Mouse (Mus musculus): ENCODE measurements around the gene Whamm.
A peak's percentile ranks its signal among the peaks of the same experiment; 100 is the strongest.

The Whamm gene

DNA sequence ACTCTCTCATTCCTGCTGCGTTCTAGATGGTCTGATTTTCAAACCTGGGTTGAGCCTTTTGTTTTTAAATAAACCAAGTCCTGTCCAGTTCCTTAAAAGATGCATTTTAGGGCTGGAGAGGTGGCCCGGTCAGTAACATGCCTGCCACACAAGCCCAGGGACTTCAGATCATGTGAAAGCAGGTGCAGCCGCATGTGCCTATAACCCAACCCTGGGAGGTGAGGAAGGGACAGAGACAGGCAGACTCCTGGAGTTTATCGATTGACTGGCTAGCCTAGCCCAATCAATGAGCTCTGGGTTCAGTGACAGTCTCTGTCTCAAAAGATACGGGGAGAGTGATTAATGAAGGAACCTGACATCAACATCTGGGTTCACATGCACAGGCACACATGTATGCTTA, 9.9 kb upstream of the Whamm start:
- DNase-seq (ENCODE audit: inconsistent age in 2 of 2, low spot score in 1 of 2), result no peak

DNA sequence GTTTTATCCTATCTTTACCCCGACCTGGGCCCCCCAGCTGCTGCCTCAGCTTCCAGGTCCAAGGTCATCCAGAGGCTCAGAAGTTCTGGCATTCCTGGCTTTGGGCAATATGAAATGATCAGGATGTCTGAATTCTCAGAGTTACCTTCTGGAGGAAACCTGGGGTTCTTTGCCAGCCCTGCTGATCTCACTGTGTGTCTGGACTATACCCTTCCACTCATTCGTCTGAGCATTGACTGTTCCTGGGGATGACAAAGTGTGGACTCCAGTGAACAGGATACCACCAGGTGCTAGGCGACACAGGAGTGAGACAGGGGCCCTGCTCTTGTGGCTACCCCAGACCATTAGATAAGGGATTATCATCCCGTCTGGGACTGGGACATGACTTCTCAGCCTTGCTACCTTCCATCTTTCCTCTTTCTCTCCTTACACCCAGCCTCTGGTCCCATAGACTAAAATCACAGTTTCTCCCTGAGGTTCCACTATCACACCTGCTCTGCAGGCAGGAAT, 7.5 kb upstream of the Whamm start:
- no peak for DNase-seq (ENCODE audit: inconsistent age in 2 of 2, low spot score in 1 of 2)

DNA sequence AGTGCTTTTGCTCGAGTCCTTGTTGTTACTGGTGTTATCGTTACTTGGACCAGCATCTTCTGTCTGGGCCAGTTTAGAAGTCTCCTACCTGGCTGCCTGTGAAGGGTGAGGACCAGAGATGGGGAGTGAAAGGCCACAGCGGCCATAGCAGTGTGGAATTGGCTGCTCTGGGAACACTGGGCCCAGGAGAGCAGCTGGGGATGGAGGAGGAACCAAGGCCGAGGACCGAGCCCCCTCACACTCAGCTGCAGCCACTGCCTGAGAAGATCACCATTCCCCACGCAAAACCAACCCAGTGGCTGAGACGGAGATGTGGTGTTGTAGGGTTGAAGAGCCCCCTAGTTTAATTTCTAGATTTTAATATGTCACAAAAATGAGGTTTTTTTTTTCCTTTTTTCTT, 6.3 kb upstream of the Whamm start:
- no peak for DNase-seq (ENCODE audit: inconsistent age in 2 of 2, low spot score in 1 of 2)

DNA sequence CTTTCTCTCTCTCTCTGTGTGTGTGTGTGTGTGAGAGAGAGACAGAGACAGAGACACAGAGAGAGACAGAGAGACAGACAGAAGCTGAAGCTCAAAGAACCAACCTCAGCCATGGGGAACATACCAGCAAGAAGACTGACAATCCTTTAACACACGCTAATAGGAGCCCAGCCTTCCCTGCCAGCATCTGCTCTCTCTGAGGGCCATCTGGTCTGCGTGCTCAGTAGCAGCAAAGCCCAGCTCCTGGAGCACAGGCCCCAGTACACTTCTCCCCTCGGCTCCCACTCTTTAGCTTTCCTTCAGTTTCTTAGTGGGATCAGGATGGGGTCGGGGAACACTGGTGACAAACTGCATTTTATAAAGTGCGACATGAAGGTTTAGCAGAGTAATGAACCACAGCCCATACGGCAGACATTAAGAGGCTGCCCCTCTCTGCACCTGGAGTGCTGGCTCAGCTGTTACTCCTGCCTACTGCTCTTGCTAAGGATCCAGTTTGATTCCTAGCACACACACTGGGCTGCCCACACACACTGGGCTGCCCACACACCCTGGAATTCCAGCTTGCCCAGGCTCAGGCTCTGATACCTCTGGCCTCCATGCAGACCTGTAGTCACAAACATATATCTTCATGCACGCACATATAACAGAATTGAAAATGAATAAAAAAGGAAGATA, 5.5 kb upstream of the Whamm start:
- DNase-seq (ENCODE audit: inconsistent age in 2 of 2, low spot score in 1 of 2), result no peak

DNA sequence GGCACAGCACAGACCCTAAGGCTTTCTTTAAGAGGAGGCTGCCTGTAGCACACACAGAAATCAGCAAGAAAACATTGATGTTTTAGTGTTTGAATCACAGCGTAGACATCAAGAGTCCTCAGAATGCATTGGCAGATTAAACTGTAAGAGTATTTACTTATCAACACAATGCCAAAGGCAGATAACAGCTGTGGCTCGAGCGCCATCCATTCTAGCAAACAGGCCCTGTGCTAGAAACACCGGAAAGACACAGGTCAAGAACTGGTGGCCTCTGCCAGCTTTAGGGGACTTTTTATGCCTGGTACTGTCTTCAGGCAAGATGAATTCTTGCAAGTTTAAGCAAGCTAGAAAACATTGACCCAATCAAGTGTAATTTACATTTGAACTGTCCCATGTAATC, 4.7 kb upstream of the Whamm start:
- DNase-seq (ENCODE audit: inconsistent age in 2 of 2, low spot score in 1 of 2), result no peak

DNA sequence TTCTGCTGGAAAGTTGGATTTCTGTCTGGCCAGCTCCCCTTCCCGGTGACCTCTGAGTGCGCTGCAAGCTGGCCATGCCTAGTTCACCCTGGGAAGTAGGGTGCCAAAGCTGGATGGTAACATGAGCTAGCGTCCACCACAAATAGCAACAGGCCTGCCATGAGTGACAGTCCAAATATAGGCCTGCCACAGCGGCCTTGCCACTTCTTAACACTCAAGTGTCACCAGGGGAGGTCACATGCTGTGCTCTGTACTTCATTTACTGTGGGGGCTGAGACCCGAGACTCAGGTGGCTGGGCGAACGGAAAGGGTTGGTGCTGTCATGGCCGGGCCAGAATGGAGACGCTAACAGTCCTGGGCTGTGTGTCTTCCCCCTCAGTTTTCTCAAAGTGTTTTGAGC, 4.2 kb upstream of the Whamm start, which contains the start of gene Fsd2:
Gene Fsd2, minus strand, starts transcription at position 53 of the 400 bp plus-strand sequence.
- DNase-seq (ENCODE audit: inconsistent age in 2 of 2, low spot score in 1 of 2), result no peak

DNA sequence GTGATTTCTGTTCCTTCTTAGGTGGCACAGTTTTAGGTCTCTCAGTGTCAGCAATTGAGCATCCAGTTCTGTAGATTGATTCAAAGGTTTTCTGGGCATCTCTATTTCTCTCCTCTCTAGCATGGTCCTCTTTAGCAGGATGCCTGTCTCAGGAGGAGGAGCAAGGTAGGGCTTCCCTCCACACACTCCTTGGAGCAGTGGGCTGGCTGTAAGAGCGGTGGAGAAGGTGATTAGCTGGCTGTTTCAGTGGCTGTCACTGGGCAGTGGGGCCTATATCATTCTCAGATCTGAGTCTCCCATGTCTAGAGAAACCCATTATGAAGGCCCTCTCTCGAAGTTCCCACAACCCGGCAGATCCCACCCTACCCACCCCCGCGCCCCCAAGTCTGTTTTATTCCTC, 3.7 kb upstream of the Whamm start:
- DNase-seq (ENCODE audit: inconsistent age in 2 of 2, low spot score in 1 of 2), result no peak

DNA sequence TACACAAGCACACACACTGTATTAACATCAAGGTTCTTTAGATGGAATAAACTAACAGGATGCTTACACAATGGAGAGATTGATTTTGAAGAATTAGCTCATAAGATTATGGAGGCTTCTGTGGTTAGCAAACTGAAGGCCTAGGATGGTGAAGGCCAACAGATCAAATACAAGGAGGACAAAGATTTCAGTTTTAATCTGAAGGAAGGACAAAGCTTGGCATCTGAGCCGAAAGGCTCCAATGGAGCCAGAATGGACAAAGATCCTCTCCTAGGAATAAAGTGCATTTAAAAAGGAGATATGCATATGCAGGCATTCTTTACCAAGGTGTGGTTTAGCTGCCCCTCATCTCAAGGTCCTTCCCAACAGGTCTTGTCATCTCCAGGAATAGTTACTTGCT, 1.2 kb upstream of the Whamm start:
- DNase-seq (ENCODE audit: inconsistent age in 2 of 2, low spot score in 1 of 2), result no peak

DNA sequence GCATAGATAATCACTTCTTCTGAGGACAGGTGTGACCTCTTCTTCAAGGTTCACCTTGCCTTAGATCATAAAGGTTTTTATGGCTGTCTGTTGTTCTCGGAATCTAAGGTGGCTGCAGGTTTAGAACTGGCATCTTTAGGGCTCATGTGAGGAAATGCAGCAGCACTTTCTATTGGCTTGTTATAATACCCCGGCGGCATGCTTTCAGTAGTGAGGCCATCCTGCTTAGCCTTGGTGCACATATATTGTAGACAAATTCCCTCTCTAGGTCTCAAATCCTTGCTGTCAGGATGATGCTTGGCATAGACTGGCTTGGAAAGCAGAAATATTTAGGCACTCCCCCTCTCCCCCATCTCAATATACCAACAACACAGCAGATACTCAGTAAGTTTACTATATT, 795 bp upstream of the Whamm start:
- no peak for DNase-seq (ENCODE audit: inconsistent age in 2 of 2, low spot score in 1 of 2)

DNA sequence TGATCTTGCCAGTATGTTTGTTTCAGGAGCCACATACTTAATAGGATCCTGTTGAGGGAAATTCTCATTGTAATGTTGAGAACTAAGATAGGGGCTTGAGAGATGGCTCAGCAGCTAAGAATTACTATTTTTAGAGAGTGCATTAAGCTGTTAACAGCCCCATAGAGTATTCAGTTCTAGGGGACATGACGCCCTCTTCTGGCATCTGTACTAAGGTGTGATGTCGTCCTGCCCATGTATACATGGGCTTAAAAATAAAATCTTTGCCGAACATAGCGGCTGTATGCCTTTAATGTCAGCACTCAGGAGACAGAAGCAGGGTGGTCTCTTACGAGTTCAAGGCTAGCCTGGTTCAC, 336 bp upstream of the Whamm start:
- no peak for DNase-seq (ENCODE audit: inconsistent age in 2 of 2, low spot score in 1 of 2)

DNA sequence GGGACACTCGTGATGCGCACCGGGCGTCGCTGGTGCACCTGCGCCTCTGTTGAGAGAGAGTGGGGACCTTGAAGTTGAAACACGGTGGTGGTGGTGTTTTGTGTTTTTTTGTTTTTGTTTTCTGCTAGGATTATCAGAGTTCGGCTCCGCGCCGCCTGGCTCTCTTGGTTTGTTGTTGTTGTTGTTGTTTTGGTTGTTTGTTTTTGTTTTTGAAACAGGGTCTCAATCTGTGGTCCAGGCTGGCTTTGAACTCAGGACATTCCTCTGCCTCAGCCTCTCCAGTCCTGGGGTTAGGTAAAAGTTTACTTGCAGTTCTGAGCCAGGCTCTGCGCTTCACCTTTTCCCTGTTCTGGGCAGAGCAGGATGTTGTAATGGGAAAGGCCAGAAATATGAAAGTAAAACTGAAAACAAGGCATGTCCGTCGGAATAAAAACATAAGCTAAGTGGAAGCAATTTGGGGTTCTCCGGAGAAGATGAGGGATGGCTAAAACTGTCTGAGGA, 925 bp downstream of the Whamm start:
- peak in 1 of 2 experiments; percentile 77 for DNase-seq (ENCODE audit: inconsistent age in 2 of 2, low spot score in 1 of 2)

DNA sequence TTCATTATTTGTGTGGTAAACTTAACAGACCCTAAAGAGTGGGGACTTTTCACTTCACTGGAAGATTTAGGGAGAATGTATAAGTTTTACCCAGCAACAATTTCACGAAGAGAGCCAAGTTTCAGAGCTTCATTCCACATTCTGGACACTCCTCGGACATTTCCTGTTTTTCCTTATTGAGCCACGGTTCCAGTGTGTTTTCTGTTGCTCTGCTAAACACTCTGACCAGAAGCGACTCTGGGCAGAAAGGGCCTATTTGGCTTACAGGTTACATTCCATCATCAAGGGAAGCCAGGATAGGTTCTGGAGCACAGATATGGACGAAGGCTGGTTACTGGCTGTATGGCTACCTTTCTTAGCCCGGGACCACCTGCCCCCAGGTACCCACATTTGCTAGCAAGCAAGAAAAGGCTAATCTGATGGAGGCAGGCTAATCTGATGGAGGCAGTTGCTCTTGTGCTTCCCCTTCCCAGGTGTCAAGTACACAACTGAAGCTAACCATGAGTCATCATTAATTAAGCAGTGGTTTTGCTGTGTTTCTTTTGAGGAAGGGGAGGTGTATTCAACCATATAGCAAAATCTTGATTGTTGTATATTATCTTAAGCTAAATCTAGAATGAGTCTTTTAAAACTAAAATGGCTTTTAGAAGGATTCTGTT, 1.7 kb downstream of the Whamm start:
- no peak for DNase-seq (ENCODE audit: inconsistent age in 2 of 2, low spot score in 1 of 2)

DNA sequence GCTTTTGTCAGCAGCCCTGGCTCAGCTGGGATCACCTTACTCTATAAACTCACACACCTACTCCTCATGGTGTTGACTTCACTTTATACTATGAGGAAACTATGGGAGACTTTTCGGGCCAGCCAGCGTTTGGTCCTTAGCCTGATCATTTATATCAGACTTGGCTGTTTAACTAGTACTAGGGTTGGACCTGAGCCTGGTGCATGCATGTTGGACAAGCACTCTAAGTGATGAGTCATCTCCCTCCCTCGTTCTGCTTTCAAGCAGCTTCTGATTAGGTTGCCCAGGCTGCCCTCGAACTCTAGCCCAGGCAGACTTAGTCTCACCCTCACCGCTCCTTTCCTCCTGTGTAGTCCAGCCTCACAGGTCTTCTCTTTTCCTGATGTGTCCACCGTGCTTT, 2.3 kb downstream of the Whamm start:
- DNase-seq (ENCODE audit: inconsistent age in 2 of 2, low spot score in 1 of 2), result peak; percentile 57 to 83

DNA sequence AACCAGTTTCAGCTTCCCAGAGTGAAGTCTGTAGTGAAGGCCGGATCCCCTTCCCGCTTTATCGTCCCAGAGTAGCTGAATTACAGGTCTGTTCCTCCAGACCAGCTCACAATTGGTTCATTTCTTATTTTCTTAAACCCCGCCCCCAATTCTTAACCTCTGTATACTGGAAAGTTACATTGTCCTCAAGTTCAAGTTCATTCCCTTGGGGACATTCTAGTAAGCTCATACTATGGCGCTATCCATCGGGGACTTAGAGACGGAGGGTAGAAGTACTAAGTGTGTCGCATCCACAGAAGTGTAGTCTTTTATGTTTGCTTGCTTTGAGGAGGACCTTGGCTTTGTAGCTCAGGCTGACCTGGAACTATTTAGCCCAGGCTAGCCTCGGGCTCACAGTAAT, 2.8 kb downstream of the Whamm start:
- no peak for DNase-seq (ENCODE audit: inconsistent age in 2 of 2, low spot score in 1 of 2)

DNA sequence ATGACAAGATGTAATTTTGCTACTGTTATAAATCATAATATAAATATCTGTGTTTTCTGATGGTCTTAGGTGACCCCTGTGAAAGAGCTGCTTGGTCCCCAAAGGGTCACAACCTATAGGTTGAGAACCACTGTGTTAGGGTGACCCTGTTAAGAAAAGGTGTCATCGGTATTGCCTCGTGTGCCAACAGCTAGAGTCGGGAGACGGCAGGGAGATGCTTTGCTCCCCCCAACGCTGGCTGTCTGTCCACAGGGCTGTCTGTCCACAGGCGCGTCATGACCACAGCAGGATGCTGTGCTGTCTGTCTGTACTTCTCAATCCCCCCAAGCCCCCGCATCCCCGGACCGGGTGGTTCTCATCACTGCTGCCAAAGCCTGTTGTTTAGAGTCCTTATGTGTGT, 4.5 kb downstream of the Whamm start:
- no peak for DNase-seq (ENCODE audit: inconsistent age in 2 of 2, low spot score in 1 of 2)

DNA sequence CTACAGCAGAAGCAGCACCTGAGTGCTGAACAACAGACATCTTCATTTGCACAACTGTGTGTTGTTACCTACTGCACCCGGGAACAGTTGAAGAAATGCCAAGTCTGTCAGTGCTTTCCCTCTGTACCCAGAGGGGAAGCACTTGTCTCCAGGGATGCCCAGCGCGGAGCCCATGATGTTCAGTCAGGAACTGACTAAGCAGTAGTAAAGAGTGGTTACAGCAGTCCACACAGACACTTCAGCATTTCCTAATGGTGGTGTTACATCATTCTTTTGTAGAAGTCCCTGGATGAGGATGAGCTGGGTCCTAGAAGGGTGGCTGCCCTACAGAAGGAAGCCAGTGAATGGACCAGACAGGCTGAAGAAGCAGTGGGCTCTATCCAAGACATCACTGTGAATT, 6.8 kb downstream of the Whamm start:
- DNase-seq (ENCODE audit: inconsistent age in 2 of 2, low spot score in 1 of 2), result no peak

DNA sequence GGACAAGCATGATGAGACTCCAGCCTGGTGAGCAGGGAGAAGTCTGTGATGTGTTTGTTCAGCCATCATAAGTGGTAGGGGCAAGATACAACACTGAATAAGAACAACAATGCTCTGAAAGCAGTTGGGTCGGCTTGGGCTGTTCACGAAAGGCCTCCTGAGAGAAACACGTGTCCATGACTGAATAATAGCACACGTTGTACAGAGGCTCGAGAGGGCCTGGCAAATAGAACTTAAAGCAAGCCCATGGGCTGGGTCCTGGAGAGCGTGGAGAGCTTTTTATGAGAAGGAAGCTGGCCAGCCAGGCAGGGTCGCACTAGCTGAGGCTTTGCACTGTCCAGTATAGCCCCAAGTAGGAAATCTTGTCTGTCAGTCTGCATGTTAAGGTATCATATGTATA, 7.3 kb downstream of the Whamm start:
- DNase-seq (ENCODE audit: inconsistent age in 2 of 2, low spot score in 1 of 2), result no peak

DNA sequence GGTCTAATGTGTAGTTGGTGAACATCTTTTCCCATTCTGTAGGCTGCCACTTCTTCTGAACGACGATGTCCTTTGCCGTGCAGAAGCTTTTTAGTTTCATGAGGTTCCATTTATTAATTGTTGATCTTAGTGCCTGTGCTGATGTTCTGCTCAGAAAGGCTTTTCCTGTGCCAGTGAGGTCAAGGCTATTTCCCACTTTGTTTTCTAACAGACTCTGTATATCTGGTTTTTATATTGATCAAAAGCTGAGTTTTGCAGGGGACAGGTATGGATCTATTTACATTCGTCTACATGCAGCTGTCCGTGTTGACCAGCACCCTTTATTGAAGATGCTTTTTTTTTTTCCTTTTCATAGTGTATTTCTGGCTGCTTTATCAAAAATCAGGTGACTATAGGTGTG, 8.2 kb downstream of the Whamm start:
- DNase-seq (ENCODE audit: inconsistent age in 2 of 2, low spot score in 1 of 2), result no peak

DNA sequence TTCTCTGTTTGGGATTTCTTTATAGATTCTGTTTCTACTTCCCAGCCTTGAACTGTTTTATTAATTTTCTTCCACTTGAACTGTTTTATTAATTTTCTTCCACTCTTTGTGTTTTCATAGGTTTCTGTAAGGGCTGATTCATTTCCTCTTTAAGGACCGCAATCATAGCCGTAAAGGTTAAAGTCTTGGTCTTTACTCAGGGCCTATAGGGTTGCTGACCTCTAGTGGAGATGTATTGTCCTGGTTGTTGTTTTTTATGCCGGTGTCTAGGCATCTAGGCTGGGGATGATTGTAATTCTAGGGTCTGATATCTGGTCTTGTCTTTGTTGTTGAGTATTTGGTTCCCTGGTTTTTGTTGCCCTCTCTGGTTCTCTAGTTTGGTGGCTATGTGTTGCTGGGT, 12.4 kb downstream of the Whamm start:
- DNase-seq (ENCODE audit: inconsistent age in 2 of 2, low spot score in 1 of 2), result no peak

DNA sequence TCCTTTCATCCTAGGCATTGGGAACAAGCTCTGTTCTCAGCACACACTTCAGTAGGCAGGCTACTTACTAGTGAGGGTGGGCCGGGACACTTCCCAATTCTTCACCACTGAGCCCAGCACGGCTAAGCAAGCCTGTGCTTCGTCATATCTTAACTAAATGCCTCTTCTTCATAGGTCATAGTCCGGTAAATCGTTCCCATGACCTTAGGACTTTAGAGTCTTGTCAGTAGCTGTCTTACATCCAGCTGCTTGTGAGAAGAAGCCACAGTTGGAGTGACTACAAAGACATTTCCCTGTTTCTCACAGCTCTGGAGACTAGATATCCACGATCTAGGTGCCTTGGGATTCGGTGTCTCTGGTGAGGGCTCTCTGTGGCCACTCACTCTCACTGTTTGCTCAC, 14.3 kb downstream of the Whamm start:
- no peak for DNase-seq (ENCODE audit: inconsistent age in 2 of 2, low spot score in 1 of 2)

DNA sequence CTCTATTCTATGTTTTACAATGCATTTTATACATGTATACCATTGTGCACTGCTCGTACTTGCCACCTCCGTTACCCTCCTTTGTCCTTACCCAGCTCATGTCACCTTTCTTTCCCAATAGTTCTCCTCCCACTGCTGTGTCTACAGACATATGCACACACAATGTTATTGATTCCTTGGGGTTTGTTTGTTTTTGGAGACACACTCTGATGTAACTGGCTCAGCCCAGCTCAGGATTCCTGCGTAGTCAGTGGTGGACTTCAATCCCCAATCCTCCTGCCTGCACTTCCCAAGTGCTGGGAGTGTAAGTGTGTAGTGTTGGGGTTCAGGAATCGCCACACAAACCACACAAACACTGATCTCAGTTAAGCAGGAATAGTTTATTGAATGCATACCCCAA, 16.2 kb downstream of the Whamm start:
- no peak for DNase-seq (ENCODE audit: inconsistent age in 2 of 2, low spot score in 1 of 2)

DNA sequence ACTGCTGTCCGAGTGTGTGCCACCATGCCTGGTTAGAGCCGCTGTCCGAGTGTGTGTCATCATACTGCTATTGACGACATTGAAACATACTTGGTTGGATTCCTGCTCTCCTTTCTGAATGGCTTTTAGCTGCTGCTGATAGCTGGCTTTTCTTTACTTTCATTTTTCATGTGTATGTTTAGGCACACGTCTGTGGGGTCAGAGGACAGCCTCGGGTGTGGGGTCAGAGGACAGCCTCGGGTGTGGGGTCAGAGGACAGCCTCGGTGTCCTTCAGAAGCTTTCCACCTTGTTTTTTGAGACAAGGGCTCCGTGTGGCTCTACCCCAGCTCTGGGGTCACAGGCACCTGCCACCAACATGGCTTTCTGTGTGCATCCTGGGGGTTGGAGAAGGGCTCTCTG, 21.6 kb downstream of the Whamm start:
- no peak for DNase-seq (ENCODE audit: inconsistent age in 2 of 2, low spot score in 1 of 2)

DNA sequence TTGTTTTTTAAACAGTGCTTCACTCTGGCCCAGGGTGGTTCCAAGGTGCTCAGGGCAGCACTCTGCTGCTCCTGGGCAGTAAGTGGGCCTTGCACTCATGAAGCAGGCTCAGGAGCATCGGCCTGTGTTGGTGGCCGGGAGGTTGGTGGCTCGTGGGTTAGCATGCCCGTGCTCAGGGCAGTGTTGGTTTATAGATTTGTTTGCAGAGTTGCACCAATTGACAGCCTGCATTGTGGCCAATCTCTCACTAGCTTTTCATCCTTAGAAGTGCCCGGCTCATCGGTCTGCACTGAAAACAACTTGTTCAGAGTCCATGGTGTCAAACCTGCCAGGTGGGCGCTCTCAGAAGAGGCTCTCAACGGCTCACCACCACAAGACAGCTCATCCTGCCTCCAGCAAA, 22.3 kb downstream of the Whamm start:
- no peak for DNase-seq (ENCODE audit: inconsistent age in 2 of 2, low spot score in 1 of 2)

All from adrenal gland, adult (tissue).